Mouse (Mus musculus): Measurements from ENCODE around the gene Lactb. TPM values are rescaled to one million over a fixed set of nuclear protein-coding genes. Genes with fewer than 3 reads are reported as not detected.

Lactb gene
- total and polyA plus RNA-seq, 3 experiments, result 14.6 to 29.4 (median 23.7) TPM

GRCm38 (mm10) chr9:67011483-67011882, 36.2 kb upstream of the Lactb start:
- Histone ChIP-seq H3K27me3 (replicated peaks) (no peaks in the 10 kb centered on the region), H3K4me2 (ENCODE audit: insufficient read depth, low read depth, poor library complexity, severe bottlenecking) (no peak overlapping the region), H3K27ac (ENCODE audit: insufficient read depth, low read depth) (no peak overlapping the region), H3K4me1 (ENCODE audit: control insufficient read depth in 1 of 2, insufficient read depth in 2 of 2) (peaks cover 0 to 28% of the 10 kb centered on the region in 2 experiments; a peak in 2 of 4 replicates), H3K4me3 (replicated peaks in 1 of 3; ENCODE audit: low read depth in 2 of 3, low read length in 2 of 3, poor library complexity in 1 of 3) (no peak overlapping the region), H3K9ac (ENCODE audit: insufficient read depth, low read depth) (no peak overlapping the region), H3K9me3 (replicated peaks; ENCODE audit: low read length) (no peaks in the 10 kb centered on the region), H3K36me3 (replicated peaks in 1 of 2; ENCODE audit: control insufficient read depth in 1 of 2, insufficient read depth in 1 of 2, low read length in 1 of 2) (no peaks in the 10 kb centered on the region), H3K79me2 (replicated peaks; ENCODE audit: control insufficient read depth, extremely low read depth, insufficient read depth, poor library complexity, severe bottlenecking) (no peaks in the 10 kb centered on the region)
- dilution Hi-C loops (cut with MboI; ENCODE audit: extremely low pct_ligation_motif_present, extremely low pct_unique_long_range_greater_than_20kb, low sequenced_read_pairs) (no loop called here), in situ Hi-C loops (cut with MboI; ENCODE audit: low pct_ligation_motif_present, low pct_unique_long_range_greater_than_20kb, low sequenced_read_pairs) (no loop called here)
- no peak for DNase-seq (ENCODE audit: extremely low read depth)
- TF ChIP-seq SMC3 (IDR thresholded peaks at IDR 0.05; ENCODE audit: low read depth, low read length), result no peak
- TF ChIP-seq MAX (IDR thresholded peaks at IDR 0.05; ENCODE audit: low read length), result no peak

GRCm38 (mm10) chr9:67008781-67009180, 33.5 kb upstream of the Lactb start:
- Histone ChIP-seq H3K4me1 (ENCODE audit: control insufficient read depth in 1 of 2, insufficient read depth in 2 of 2) (peaks cover 0 to 32% of the 10 kb centered on the region in 2 experiments; a peak in 2 of 4 replicates), H3K9me3 (replicated peaks; ENCODE audit: low read length) (no peaks in the 10 kb centered on the region), H3K4me2 (ENCODE audit: insufficient read depth, low read depth, poor library complexity, severe bottlenecking) (no peak overlapping the region), H3K9ac (ENCODE audit: insufficient read depth, low read depth) (no peak overlapping the region), H3K27me3 (replicated peaks) (no peaks in the 10 kb centered on the region), H3K27ac (ENCODE audit: insufficient read depth, low read depth) (no peak overlapping the region), H3K79me2 (replicated peaks; ENCODE audit: control insufficient read depth, extremely low read depth, insufficient read depth, poor library complexity, severe bottlenecking) (no peaks in the 10 kb centered on the region), H3K4me3 (replicated peaks in 1 of 3; ENCODE audit: low read depth in 2 of 3, low read length in 2 of 3, poor library complexity in 1 of 3) (no peak overlapping the region), H3K36me3 (replicated peaks in 1 of 2; ENCODE audit: control insufficient read depth in 1 of 2, insufficient read depth in 1 of 2, low read length in 1 of 2) (no peaks in the 10 kb centered on the region)
- TF ChIP-seq MYC (IDR thresholded peaks at IDR 0.05; ENCODE audit: low read depth, low read length), result no peak
- TF ChIP-seq NRF1 (IDR thresholded peaks at IDR 0.05; ENCODE audit: low read depth, low read length), result no peak
- TF ChIP-seq MEF2A (IDR thresholded peaks at IDR 0.05; ENCODE audit: borderline replicate concordance, low read depth, low read length), result no peak
- no peak for TF ChIP-seq UBTF (IDR thresholded peaks at IDR 0.05; ENCODE audit: low read depth, low read length)
- no peak for TF ChIP-seq GABPA (IDR thresholded peaks at IDR 0.05; ENCODE audit: insufficient replicate concordance, low read depth, low read length)
- TF ChIP-seq HCFC1 (IDR thresholded peaks at IDR 0.05; ENCODE audit: low read depth, low read length), result no peak
- no peak for TF ChIP-seq CHD2 (IDR thresholded peaks at IDR 0.05; ENCODE audit: low read length)
- no peak for TF ChIP-seq JUN (IDR thresholded peaks at IDR 0.05; ENCODE audit: insufficient read depth, low read depth, low read length)
- TF ChIP-seq TBP (conservative IDR thresholded peaks at IDR 0.05; ENCODE audit: low read depth, low read length), result no peak
- TF ChIP-seq KAT2A (IDR thresholded peaks at IDR 0.05; ENCODE audit: insufficient replicate concordance, low read length), result no peak
- TF ChIP-seq SMC3 (IDR thresholded peaks at IDR 0.05; ENCODE audit: low read depth, low read length), result no peak
- no peak for TF ChIP-seq MXI1 (IDR thresholded peaks at IDR 0.05; ENCODE audit: low read depth, low read length)
- no peak for TF ChIP-seq SIN3A (IDR thresholded peaks at IDR 0.05; ENCODE audit: low read length)
- no peak for TF ChIP-seq USF1 (IDR thresholded peaks at IDR 0.05; ENCODE audit: low read depth, low read length)
- no peak for TF ChIP-seq E2F4 (IDR thresholded peaks at IDR 0.05; ENCODE audit: insufficient replicate concordance, low read depth, low read length)
- TF ChIP-seq USF2 (conservative IDR thresholded peaks at IDR 0.05; ENCODE audit: low read depth, low read length), result no peak
- no peak for TF ChIP-seq ZC3H11A (IDR thresholded peaks at IDR 0.05; ENCODE audit: low read depth, low read length)
- TF ChIP-seq RCOR1 (conservative IDR thresholded peaks at IDR 0.05; ENCODE audit: low read depth, low read length), result no peak
- dilution Hi-C loops (cut with MboI; ENCODE audit: extremely low pct_ligation_motif_present, extremely low pct_unique_long_range_greater_than_20kb, low sequenced_read_pairs), result no loop called here
- in situ Hi-C loops (cut with MboI; ENCODE audit: low pct_ligation_motif_present, low pct_unique_long_range_greater_than_20kb, low sequenced_read_pairs), result no loop called here
- no peak for DNase-seq (ENCODE audit: extremely low read depth)

Data from CH12.LX (cell line).